Mouse (Mus musculus): Measurements from ENCODE around the gene Slc35f1. TPM values are rescaled to one million over a fixed set of nuclear protein-coding genes. Genes with fewer than 3 reads are reported as not detected.

Slc35f1 gene
- total and polyA plus RNA-seq, 3 experiments = not detected

GRCm38 (mm10) chr10:52934615-52935014 lies 244.3 kb downstream of the Slc35f1 start:
- Histone ChIP-seq H3K36me3 (ENCODE audit: control insufficient read depth in 1 of 2, insufficient read depth in 2 of 2, low read length in 2 of 2) (no peaks in the 10 kb centered on the region), H3K79me2 (ENCODE audit: control insufficient read depth, insufficient read depth, low read length, poor library complexity) (no peaks in the 10 kb centered on the region), H3K27ac (ENCODE audit: control insufficient read depth, low read depth, low read length) (no peak overlapping the region), H3K9ac (ENCODE audit: control insufficient read depth, low read depth, low read length, poor library complexity, severe bottlenecking) (no peak overlapping the region), H3K4me3 (ENCODE audit: control insufficient read depth in 1 of 2, insufficient read depth in 1 of 2, low read depth in 2 of 2, low read length in 2 of 2) (no peak overlapping the region), H3K9me3 (replicated peaks; ENCODE audit: insufficient read depth, low read length) (no peaks in the 10 kb centered on the region), H3K4me1 (ENCODE audit: control insufficient read depth in 1 of 2, insufficient read depth in 2 of 2, low read length in 2 of 2) (no peaks in the 10 kb centered on the region), H3K27me3 (ENCODE audit: control insufficient read depth in 1 of 2, insufficient read depth in 2 of 2, low read length in 2 of 2) (no peaks in the 10 kb centered on the region)
- no peak for DNase-seq (ENCODE audit: low read depth, low spot score)
- TF ChIP-seq CHD2 (IDR thresholded peaks at IDR 0.05; ENCODE audit: low read length) (no peak), ZKSCAN1 (IDR thresholded peaks at IDR 0.05; ENCODE audit: low read depth, low read length) (no peak), EP300 (IDR thresholded peaks at IDR 0.05; ENCODE audit: low read depth in 1 of 2, low read length in 2 of 2) (no peak), HCFC1 (IDR thresholded peaks at IDR 0.05; ENCODE audit: low read depth, low read length) (no peak), UBTF (IDR thresholded peaks at IDR 0.05; ENCODE audit: borderline replicate concordance, insufficient read depth, low read depth, low read length) (no peak), RAD21 (IDR thresholded peaks at IDR 0.05; ENCODE audit: low read depth, low read length) (no peak), SIN3A (IDR thresholded peaks at IDR 0.05; ENCODE audit: low read length) (no peak), ELF1 (IDR thresholded peaks at IDR 0.05; ENCODE audit: low read depth, low read length) (no peak), TBP (IDR thresholded peaks at IDR 0.05; ENCODE audit: low read depth, low read length) (no peak), MYC (IDR thresholded peaks at IDR 0.05; ENCODE audit: low read depth, low read length) (no peak), CHD1 (IDR thresholded peaks at IDR 0.05; ENCODE audit: low read depth, low read length) (no peak)

DNA sequence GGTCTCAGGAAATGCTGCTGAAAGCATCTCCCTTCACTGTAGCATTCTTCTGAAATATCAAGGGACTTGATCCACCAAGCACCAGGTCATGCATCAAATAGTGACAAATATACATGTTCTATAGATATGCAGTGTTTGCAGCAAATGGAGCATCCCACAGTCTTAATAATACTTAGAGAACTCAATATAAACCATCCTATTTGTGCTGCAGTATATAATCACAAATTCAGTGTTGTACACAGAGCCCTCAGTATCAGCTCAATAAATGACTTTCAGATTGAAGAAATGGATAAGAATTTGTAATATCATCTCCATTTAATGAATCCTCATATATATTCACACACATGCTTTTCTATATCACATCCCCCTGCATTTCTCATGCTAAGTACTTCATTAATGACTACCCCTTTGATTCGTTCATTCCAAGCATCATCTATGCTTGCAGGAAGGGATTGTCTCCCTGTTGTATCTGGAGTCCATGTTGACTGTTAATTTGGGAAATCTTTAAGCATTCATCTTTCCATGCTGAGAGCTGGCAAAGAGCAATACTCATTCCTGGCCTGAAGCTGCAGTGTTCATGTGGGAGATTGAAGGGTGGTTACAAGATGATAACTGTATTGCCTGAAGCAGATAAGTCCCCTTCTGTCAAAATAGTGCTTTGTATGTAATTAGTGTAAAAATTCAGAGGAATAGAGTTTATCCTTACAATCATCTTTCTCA lies 249.9 kb downstream of the Slc35f1 start:
- no peak for DNase-seq (ENCODE audit: low read depth, low spot score)
- H3K9me3 ChIP-seq (replicated peaks; ENCODE audit: insufficient read depth, low read length) = no peaks in the 10 kb centered on the region

More for the DNA sequence above, 249.9 kb downstream of the Slc35f1 start:
- no peaks in the 10 kb centered on the region for H3K27me3 ChIP-seq (ENCODE audit: control insufficient read depth in 1 of 2, insufficient read depth in 2 of 2, low read length in 2 of 2)
- no peaks in the 10 kb centered on the region for H3K36me3 ChIP-seq (ENCODE audit: control insufficient read depth in 1 of 2, insufficient read depth in 2 of 2, low read length in 2 of 2)
- H3K9ac ChIP-seq (ENCODE audit: control insufficient read depth, low read depth, low read length, poor library complexity, severe bottlenecking) = no peak overlapping the region
- no peak overlapping the region for H3K4me3 ChIP-seq (ENCODE audit: control insufficient read depth in 1 of 2, insufficient read depth in 1 of 2, low read depth in 2 of 2, low read length in 2 of 2)
- no peak for TF ChIP-seq TBP (IDR thresholded peaks at IDR 0.05; ENCODE audit: low read depth, low read length)
- no peak for TF ChIP-seq MXI1 (IDR thresholded peaks at IDR 0.05; ENCODE audit: low read depth, low read length)
- TF ChIP-seq BHLHE40 (IDR thresholded peaks at IDR 0.05; ENCODE audit: borderline replicate concordance, low read depth, low read length) = no peak
- TF ChIP-seq ZNF384 (IDR thresholded peaks at IDR 0.05; ENCODE audit: low read depth, low read length) = no peak
- no peak for TF ChIP-seq EP300 (IDR thresholded peaks at IDR 0.05; ENCODE audit: low read depth in 1 of 2, low read length in 2 of 2)
- no peak for TF ChIP-seq CHD1 (IDR thresholded peaks at IDR 0.05; ENCODE audit: low read depth, low read length)
- TF ChIP-seq USF1 (IDR thresholded peaks at IDR 0.05; ENCODE audit: low read depth, low read length) = no peak
- no peak for TF ChIP-seq ZMIZ1 (IDR thresholded peaks at IDR 0.05; ENCODE audit: low read depth, low read length)
- TF ChIP-seq UBTF (IDR thresholded peaks at IDR 0.05; ENCODE audit: borderline replicate concordance, insufficient read depth, low read depth, low read length) = no peak
- no peak for TF ChIP-seq E2F4 (IDR thresholded peaks at IDR 0.05; ENCODE audit: borderline replicate concordance, low read depth, low read length)
- no peak for TF ChIP-seq CTCF (IDR thresholded peaks at IDR 0.05 in 2 of 3, conservative IDR thresholded peaks at IDR 0.05 in 1 of 3; ENCODE audit: control insufficient read depth in 1 of 3, insufficient read depth in 1 of 3, low read depth in 2 of 3, low read length in 3 of 3, poor library complexity in 1 of 3, severe bottlenecking in 1 of 3)
- no peak for TF ChIP-seq KAT2A (conservative IDR thresholded peaks at IDR 0.05; ENCODE audit: low read depth, low read length)
- TF ChIP-seq MYC (IDR thresholded peaks at IDR 0.05; ENCODE audit: low read depth, low read length) = no peak
- TF ChIP-seq NELFE (IDR thresholded peaks at IDR 0.05; ENCODE audit: low read depth, low read length) = no peak
- TF ChIP-seq NRF1 (IDR thresholded peaks at IDR 0.05; ENCODE audit: insufficient read depth, low read depth, low read length, poor library complexity, severe bottlenecking) = no peak
- TF ChIP-seq GATA1 (IDR thresholded peaks at IDR 0.05; ENCODE audit: low read depth, low read length) = no peak
- TF ChIP-seq MAZ (IDR thresholded peaks at IDR 0.05; ENCODE audit: low read depth, low read length) = no peak
- TF ChIP-seq POLR2A (IDR thresholded peaks at IDR 0.05; ENCODE audit: control insufficient read depth in 1 of 2, insufficient read depth in 1 of 2, low read depth in 1 of 2, low read length in 2 of 2, poor library complexity in 1 of 2) = no peak
- H3K79me2 ChIP-seq (ENCODE audit: control insufficient read depth, insufficient read depth, low read length, poor library complexity) = no peaks in the 10 kb centered on the region
- no peaks in the 10 kb centered on the region for H3K4me1 ChIP-seq (ENCODE audit: control insufficient read depth in 1 of 2, insufficient read depth in 2 of 2, low read length in 2 of 2)
- H3K27ac ChIP-seq (ENCODE audit: control insufficient read depth, low read depth, low read length) = no peak overlapping the region

All from MEL (cell line).